Mouse (Mus musculus): Measurements from ENCODE around the gene Ap1g2. TPM values are rescaled to one million over a fixed set of nuclear protein-coding genes. Genes with fewer than 3 reads are reported as not detected.

Gene Ap1g2
- polyA plus RNA-seq (2015; fragmentation: Nextera tagmentation; extraction: Ambion mirVana): 9.7 and 9.8 TPM in 2 replicates

DNA sequence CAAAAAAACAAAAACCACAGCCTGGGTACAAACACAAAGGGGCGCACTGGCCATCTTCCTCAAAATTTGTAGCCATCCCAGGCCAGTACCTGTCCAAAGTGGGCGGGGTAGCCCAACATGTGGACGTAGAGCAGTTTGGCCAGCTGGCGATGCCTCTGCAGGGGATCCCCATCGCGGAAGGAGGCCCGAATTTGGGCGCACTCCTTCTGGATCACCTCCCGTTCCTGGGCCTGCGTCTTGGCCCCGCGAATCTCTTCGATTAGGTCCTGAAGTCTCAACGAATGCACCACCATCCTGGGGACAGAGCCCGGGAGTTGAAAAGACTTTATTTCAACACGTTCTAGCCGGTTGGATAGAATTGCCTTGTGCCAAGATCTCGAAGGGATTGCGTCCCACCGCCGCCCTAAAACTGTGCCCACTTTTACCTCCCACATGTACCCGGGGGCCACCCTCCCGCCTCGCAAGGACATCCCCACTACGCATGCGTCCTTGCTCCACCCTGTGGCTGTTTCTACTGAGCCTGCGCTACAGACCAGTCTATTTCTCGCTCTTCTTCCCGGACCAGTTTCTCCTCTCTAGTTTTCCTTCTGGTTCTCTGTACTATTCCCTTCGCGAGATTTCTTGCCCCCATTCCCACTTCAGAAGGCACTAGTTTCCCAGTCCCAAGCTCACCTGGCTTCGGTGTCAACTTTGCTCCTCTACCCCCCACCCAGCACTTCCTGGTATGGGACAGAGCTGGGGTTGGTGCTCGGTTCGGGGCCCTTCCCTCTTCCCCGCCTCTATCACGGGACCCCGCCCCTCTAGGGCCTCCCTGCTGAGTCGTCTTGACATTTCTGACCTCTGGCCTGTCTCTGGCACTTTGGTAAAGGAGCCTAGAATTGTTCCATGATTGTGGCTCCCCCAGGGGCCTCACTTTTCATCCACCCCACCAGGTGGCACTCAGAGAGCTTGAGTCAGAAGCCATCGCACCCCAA, at the start of gene Ap1g2:
Gene Ap1g2, minus strand, starts transcription at position 758 of the 974 bp plus-strand sequence.
- Histone ChIP-seq H3K9ac (peak within 1 kb of the TSS; percentile 75), H3K4me1 (peaks cover 53% of the 10 kb centered on the region), H3K4me2 (peak within 1 kb of the TSS; percentile 88), H3K27me3 (0 out of 2 replicates have a peak, but pooled peaks cover 8% of the 10 kb centered on the region), H3K27ac (peak within 1 kb of the TSS; percentile 86), H3K4me3 (peak within 1 kb of the TSS; percentile 42), H3K36me3 (ENCODE audit: poor library complexity, severe bottlenecking) (no peaks in the 10 kb centered on the region), H3K9me3 (replicated peaks) (no peaks in the 10 kb centered on the region)
- 1% methylated on average over 39 of the region's 39 CpGs for WGBS
- peak; percentile 62 for ATAC-seq

DNA sequence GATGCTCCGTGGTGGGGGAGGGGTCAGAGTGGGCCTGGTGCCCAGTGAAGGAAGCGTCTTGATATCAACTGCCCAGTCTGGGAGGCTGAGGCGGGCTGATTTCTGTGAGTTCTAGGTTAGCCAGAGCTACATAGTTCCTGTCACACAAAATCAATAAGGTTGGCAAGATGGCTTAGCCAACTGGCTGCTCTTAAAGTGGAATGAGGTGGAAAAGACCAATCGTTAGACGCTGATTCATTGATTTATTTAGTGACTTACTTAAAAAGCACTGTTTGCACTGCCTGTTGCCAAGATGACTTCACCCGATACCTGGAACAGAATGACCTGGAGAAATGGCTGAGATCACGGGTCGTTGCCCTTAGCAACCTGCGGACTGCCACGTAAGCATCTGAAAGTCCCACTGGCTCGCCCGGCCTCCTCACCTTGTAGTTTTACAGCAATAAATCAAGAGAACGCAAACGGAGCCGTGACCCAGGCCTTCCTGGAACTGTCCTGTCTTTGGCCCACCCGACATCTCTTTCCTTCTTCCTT, 46.6 kb upstream of the Ap1g2 start:
- 89% methylated on average over 16 of the region's 16 CpGs for WGBS
- Histone ChIP-seq H3K9ac (no peak overlapping the region), H3K4me2 (no peak overlapping the region), H3K27me3 (no peaks in the 10 kb centered on the region), H3K4me3 (no peak overlapping the region), H3K36me3 (ENCODE audit: poor library complexity, severe bottlenecking) (no peaks in the 10 kb centered on the region), H3K9me3 (replicated peaks) (no peaks in the 10 kb centered on the region), H3K4me1 (peaks cover 13% of the 10 kb centered on the region), H3K27ac (no peak overlapping the region)
- no peak for ATAC-seq

DNA sequence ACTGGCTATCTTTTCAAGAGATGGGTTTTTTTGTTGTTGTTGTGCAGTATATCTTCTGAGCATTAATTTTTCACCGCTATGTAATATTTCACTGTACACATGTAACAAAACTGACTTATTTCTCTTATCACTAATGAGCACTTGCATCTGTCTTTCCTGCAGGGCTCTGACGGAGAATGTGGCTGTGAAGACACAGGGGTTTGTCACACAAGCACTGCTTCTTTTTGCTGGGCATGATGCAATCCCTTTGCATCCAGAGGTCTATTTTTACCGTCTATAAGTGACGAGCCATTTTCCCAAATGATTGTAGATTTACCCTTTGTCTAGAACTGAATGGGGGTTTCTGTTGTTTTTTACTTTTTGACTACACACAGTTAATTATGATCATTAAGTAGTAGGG, 45.8 kb upstream of the Ap1g2 start:
- Histone ChIP-seq H3K9ac (no peak overlapping the region), H3K9me3 (replicated peaks) (no peaks in the 10 kb centered on the region), H3K27ac (no peak overlapping the region), H3K4me1 (peaks cover 13% of the 10 kb centered on the region), H3K4me3 (no peak overlapping the region), H3K4me2 (no peak overlapping the region), H3K27me3 (no peaks in the 10 kb centered on the region), H3K36me3 (ENCODE audit: poor library complexity, severe bottlenecking) (no peaks in the 10 kb centered on the region)
- ATAC-seq: no peak
- WGBS: 68% methylated on average over 4 of the region's 4 CpGs

DNA sequence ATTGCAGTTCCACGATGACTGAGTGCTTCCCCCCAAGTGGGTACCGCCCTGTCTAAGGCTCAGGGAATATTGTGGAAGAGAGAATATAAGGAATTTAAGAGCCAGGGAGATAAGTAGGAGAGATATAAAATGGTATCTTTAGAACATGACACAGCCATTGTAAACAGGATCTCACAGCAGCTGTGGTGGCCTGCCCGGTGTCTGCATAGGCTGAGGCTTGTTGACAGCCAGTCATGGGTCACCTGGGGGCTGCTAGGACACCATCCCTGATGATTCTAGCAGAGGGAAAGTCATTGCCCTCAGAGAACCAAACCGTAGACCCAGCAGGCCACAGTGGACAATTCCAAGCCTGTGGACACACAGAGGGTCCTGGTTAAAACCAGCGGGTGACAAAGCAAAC, 44.6 kb upstream of the Ap1g2 start:
- H3K4me3 ChIP-seq: no peak overlapping the region
- no peak overlapping the region for H3K4me2 ChIP-seq
- H3K4me1 ChIP-seq: peaks cover 13% of the 10 kb centered on the region
- H3K9ac ChIP-seq: no peak overlapping the region
- no peaks in the 10 kb centered on the region for H3K27me3 ChIP-seq
- H3K27ac ChIP-seq: no peak overlapping the region
- H3K36me3 ChIP-seq (ENCODE audit: poor library complexity, severe bottlenecking): no peaks in the 10 kb centered on the region
- 89% methylated on average over 5 of the region's 5 CpGs for WGBS
- no peaks in the 10 kb centered on the region for H3K9me3 ChIP-seq (replicated peaks)
- ATAC-seq: no peak

DNA sequence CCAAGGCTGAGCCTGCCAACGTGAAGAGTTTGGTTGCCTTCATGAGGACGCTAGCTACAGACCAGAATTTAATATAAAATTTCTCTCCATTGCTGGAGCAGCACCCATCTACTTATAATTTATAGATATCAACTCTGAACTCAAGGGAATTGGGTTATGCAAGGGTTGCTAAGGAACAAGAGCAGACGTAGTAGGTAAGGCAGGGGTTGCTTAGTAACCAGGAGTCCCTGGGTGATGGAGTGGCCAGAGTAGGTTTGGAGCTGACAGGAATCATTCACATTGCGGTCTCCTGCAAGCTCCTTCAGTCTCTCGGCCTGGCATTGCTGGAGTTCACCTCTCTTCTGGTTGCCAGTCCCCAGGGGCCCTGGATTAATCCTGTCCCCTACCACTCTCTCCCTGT, 42.6 kb upstream of the Ap1g2 start:
- peak; percentile 58 for ATAC-seq
- H3K27ac ChIP-seq: no peak overlapping the region
- no peak overlapping the region for H3K4me3 ChIP-seq
- 0 out of 2 replicates have a peak overlapping the region, but pooled peaks have one; percentile 16 for H3K9ac ChIP-seq
- H3K4me1 ChIP-seq: peaks cover 13% of the 10 kb centered on the region
- H3K9me3 ChIP-seq (replicated peaks): no peaks in the 10 kb centered on the region
- H3K36me3 ChIP-seq (ENCODE audit: poor library complexity, severe bottlenecking): no peaks in the 10 kb centered on the region
- no peaks in the 10 kb centered on the region for H3K27me3 ChIP-seq
- H3K4me2 ChIP-seq: no peak overlapping the region
- WGBS: 73% methylated on average over 5 of the region's 5 CpGs

DNA sequence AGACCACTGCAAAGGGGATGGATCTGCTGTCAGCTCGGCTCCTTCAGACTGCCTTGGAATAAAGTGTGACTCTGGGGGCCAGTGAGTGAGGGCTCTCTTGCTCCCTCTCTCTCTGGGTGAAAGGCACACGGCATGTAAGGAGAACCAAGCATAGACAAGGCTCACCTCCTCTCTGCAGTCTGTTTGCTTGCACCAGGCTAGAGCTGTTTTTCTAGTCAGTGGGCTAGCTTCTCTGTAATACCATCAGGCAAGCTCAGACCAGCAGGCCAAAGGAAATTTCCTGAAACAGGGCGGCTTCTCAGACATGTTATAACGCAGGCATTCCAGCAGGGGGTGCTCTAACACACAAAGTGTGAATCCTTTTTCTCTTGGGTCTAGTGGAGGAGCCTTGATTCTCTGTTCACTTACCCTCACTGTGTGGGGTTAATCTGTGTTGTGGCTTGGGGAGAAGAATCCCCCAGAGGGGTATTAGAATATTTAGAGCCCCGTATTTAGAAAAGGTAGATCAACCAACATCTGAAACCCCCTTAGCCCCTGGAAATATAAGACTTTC, 42.0 kb upstream of the Ap1g2 start:
- no peaks in the 10 kb centered on the region for H3K9me3 ChIP-seq (replicated peaks)
- H3K4me1 ChIP-seq: peaks cover 8% of the 10 kb centered on the region
- H3K4me2 ChIP-seq: no peak overlapping the region
- WGBS: 25% methylated on average over 5 of the region's 5 CpGs
- no peak overlapping the region for H3K4me3 ChIP-seq
- H3K36me3 ChIP-seq (ENCODE audit: poor library complexity, severe bottlenecking): no peaks in the 10 kb centered on the region
- ATAC-seq: peak; percentile 70
- H3K27me3 ChIP-seq: no peaks in the 10 kb centered on the region
- H3K9ac ChIP-seq: no peak overlapping the region
- H3K27ac ChIP-seq: no peak overlapping the region

DNA sequence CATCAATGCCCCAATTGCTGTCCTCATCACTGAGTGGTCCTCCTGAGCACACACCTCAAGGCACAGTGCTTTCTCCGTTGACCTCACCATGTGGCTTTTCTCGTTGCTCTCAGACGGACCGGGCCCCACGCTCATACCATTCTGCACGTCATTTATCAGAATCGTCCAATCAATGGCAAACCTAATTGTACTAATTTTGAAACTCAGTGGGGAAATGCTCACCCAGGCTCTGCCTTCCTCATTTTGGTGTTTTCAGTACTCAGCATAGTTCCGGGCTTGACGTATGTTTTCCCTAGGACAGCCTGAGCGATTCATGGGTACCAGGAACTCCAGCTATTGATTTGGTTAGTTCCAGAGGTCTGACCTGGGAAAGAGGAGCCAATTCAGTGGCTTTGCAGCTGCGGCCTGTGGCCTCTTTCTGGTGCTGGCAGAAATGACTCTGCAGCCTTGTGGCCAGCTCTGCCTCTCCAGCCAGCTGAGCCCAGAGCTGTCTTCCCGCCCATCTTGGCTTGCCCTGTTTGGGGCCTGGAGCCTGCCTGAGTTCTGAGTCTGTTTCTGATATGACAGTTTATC, 40.5 kb upstream of the Ap1g2 start:
- Histone ChIP-seq H3K36me3 (ENCODE audit: poor library complexity, severe bottlenecking) (no peaks in the 10 kb centered on the region), H3K4me3 (no peak overlapping the region), H3K27me3 (no peaks in the 10 kb centered on the region), H3K27ac (no peak overlapping the region), H3K4me1 (peaks cover 7% of the 10 kb centered on the region), H3K9me3 (replicated peaks) (no peaks in the 10 kb centered on the region), H3K4me2 (no peak overlapping the region), H3K9ac (no peak overlapping the region)
- WGBS: 93% methylated on average over 12 of the region's 12 CpGs
- no peak for ATAC-seq

DNA sequence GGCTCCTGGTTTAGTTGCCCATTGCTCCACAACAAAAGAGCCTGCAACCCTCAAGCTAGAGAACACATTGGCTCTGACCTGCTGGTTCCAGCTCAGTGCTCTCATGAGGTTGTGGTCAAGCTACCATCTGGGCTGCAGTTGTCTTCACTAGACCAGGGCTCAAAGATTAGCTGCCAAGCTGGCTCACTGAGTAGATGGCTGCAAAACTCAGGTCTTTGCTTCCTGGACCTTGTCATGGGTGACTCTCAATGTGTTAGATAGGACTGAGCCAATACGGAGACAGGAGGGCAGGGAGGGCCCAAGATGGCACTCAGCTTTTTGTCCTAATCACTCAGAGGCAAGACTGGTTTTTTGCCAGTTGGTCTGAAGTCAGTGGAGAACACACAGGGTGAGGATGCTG, 39.9 kb upstream of the Ap1g2 start:
- Histone ChIP-seq H3K27me3 (no peaks in the 10 kb centered on the region), H3K4me3 (no peak overlapping the region), H3K4me2 (no peak overlapping the region), H3K36me3 (ENCODE audit: poor library complexity, severe bottlenecking) (no peaks in the 10 kb centered on the region), H3K9ac (no peak overlapping the region), H3K9me3 (replicated peaks) (no peaks in the 10 kb centered on the region), H3K4me1 (peaks cover 7% of the 10 kb centered on the region), H3K27ac (no peak overlapping the region)
- WGBS: 83% methylated on average over 1 of the region's 1 CpGs
- no peak for ATAC-seq

DNA sequence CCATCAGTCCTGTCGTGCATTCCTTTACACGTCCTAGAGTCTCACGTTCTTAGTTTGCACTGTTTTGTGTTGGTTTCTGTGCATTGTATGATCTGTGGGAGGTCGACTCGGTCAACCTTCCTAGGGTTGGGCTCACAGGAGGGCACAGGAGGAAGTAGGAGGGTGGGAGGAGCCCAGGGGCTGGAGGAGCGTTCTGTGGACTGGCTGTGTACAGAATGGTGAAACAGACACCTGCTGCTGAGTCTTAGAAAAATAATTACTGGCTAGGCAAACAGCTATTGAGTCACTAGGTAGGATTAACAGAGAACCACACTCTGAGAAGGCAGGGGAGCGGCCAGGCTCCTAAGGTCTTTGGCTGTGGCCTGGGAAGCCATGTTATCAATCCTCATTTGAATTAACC, 32.9 kb upstream of the Ap1g2 start:
- no peak overlapping the region for H3K4me3 ChIP-seq
- no peaks in the 10 kb centered on the region for H3K4me1 ChIP-seq
- no peaks in the 10 kb centered on the region for H3K36me3 ChIP-seq (ENCODE audit: poor library complexity, severe bottlenecking)
- WGBS: 31% methylated on average over 7 of the region's 7 CpGs
- H3K9me3 ChIP-seq (replicated peaks): no peaks in the 10 kb centered on the region
- H3K27ac ChIP-seq: no peak overlapping the region
- no peak overlapping the region for H3K9ac ChIP-seq
- ATAC-seq: no peak
- no peaks in the 10 kb centered on the region for H3K27me3 ChIP-seq
- H3K4me2 ChIP-seq: no peak overlapping the region

DNA sequence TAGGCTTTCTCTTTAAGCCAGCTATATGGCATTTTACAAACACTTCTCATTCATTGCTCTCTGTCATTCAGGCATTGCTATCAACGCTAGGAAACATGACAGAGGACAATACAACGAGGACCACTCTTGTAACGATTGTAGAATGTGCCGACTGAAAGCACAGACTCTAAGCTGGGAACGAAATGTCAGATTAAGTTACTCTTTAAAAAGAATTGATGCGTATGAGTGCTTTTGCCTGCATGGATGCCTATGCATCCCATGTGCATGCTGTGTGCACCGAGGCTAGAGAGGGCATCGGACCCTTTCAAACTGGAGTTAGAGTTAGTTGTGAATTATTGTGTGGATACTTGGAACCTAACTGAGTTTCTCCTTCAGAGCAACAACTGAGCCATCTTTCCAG, 29.3 kb upstream of the Ap1g2 start:
- ATAC-seq: no peak

DNA sequence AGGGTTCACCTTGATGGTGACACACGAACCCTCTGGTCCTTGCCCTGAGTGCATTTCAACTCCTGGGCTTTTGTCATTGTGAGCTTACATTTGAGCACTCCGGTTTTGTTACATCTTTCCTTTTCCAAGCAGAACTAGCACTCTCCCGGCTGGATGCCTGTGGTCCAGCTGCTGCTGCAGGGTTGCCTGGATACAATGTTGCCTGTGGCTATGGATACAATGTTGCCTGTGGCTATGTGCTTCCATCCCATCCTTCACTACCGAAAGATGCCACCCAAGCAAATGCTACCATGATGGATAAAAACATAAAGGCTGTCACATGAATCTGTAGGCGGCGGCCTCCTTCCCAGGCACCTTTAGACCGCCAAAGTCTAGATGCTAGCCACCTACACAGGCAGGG, 20.1 kb upstream of the Ap1g2 start:
- ATAC-seq: no peak
- no peaks in the 10 kb centered on the region for H3K27me3 ChIP-seq
- H3K4me1 ChIP-seq: peaks cover 12% of the 10 kb centered on the region
- no peak overlapping the region for H3K27ac ChIP-seq
- H3K36me3 ChIP-seq (ENCODE audit: poor library complexity, severe bottlenecking): no peaks in the 10 kb centered on the region
- H3K9ac ChIP-seq: no peak overlapping the region
- WGBS: 78% methylated on average over 7 of the region's 7 CpGs
- H3K4me2 ChIP-seq: no peak overlapping the region
- no peaks in the 10 kb centered on the region for H3K9me3 ChIP-seq (replicated peaks)
- no peak overlapping the region for H3K4me3 ChIP-seq

More for the DNA sequence above, 29.3 kb upstream of the Ap1g2 start:
- Histone ChIP-seq H3K4me3 (no peak overlapping the region), H3K27ac (no peak overlapping the region), H3K36me3 (ENCODE audit: poor library complexity, severe bottlenecking) (no peaks in the 10 kb centered on the region), H3K4me1 (no peaks in the 10 kb centered on the region), H3K9ac (no peak overlapping the region), H3K27me3 (no peaks in the 10 kb centered on the region), H3K9me3 (replicated peaks) (no peaks in the 10 kb centered on the region), H3K4me2 (no peak overlapping the region)
- WGBS: 56% methylated on average over 8 of the region's 8 CpGs

DNA sequence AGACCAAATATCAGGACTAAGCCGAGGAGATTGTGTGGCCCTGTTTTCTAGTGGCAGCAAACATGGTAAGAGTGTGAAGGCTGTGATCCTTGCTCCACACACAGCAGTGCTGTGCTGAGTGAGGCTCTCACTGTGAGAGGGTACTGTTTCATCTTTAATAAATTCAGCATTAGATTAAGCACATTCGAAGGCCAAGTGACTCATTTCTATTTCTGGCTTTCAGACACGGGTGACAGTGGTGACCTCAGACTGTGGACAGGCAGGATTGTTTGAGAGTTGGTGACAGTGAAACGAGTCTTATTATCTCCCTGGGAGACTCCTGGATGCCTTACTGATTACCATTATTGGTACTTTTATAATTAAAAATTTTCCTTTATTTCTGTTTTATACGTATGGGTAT, 19.3 kb upstream of the Ap1g2 start:
- 86% methylated on average over 5 of the region's 5 CpGs for WGBS

More for the DNA sequence above, 19.3 kb upstream of the Ap1g2 start:
- Histone ChIP-seq H3K36me3 (ENCODE audit: poor library complexity, severe bottlenecking) (no peaks in the 10 kb centered on the region), H3K9me3 (replicated peaks) (no peaks in the 10 kb centered on the region), H3K4me3 (no peak overlapping the region), H3K4me1 (peaks cover 12% of the 10 kb centered on the region), H3K27me3 (no peaks in the 10 kb centered on the region), H3K27ac (no peak overlapping the region), H3K4me2 (no peak overlapping the region), H3K9ac (no peak overlapping the region)
- ATAC-seq: no peak
